In the genomic region with DNA sequence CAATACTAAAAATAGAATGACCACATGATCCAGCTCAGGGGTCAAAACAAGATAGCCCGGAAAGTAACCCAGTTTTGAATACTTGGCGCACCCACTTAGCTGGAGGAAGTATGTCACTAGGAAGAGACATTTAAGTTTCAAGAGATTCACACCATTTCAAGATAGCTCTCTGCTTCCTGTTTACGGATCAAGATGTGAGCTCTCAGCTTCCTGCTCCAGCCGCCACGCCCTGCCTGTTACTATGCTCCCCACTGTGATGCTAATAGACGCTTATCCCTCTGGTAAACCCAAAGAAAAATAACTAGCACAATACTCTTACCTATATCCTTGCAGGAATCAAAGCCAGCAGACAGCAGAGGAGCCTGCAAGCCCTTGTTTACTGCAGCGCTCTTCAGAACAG, we compare ENCODE assay signal across 41 mouse cellular contexts. TPM values are rescaled to one million over a fixed set of nuclear protein-coding genes. Genes with fewer than 3 reads are reported as not detected.
"Had no signal": no experiment of that assay in that cellular context is flagged by ENCODE, and none has a peak within 500 bp of the region (broad histone marks: within the 10 kb centered on the region; RNA-seq: fewer than 3 reads in every experiment).

No protein-coding gene starts in this region.

- H3K9me3 ChIP-seq: heart, embryonic 13.5 days; heart, embryonic 15.5 days; hindbrain, embryonic 10.5 days; hindbrain, embryonic 12.5 days; hindbrain, embryonic 13.5 days; hindbrain, embryonic 15.5 days; intestine, embryonic 15.5 days; kidney, embryonic 15.5 days had no signal

- H3K9ac ChIP-seq: heart, embryonic 12.5 days; heart, embryonic 13.5 days; heart, embryonic 15.5 days; hindbrain, embryonic 12.5 days; hindbrain, embryonic 13.5 days; hindbrain, embryonic 14.5 days; hindbrain, embryonic 15.5 days; intestine, embryonic 15.5 days; kidney, embryonic 15.5 days had no signal

- H3K4me3 ChIP-seq: heart, embryonic 12.5 days; heart, embryonic 13.5 days; heart, embryonic 15.5 days; hindbrain, embryonic 10.5 days; hindbrain, embryonic 12.5 days; hindbrain, embryonic 13.5 days; hindbrain, embryonic 15.5 days; intestine, embryonic 15.5 days; kidney, embryonic 15.5 days; layer of hippocampus, adult 2 months; left cerebral cortex, adult 2 months had no signal

- H3K27me3 ChIP-seq: heart, embryonic 12.5 days; heart, embryonic 13.5 days; heart, embryonic 15.5 days; hindbrain, embryonic 13.5 days; hindbrain, embryonic 15.5 days; intestine, embryonic 15.5 days; kidney, embryonic 15.5 days had no signal

- H3K36me3 ChIP-seq: heart, embryonic 12.5 days; heart, embryonic 13.5 days; heart, embryonic 15.5 days; hindbrain, embryonic 10.5 days; hindbrain, embryonic 12.5 days; hindbrain, embryonic 13.5 days; hindbrain, embryonic 15.5 days; intestine, embryonic 15.5 days; kidney, embryonic 15.5 days had no signal

- ATAC-seq: hindbrain, postnatal 0 days; inflammation-experienced regulatory T-cells, adult 6 months; intestine, embryonic 15.5 days; intestine, embryonic 16.5 days; intestine, postnatal 0 days had no signal

- H3K4me1 ChIP-seq: heart, embryonic 12.5 days; heart, embryonic 13.5 days; heart, embryonic 15.5 days; hindbrain, embryonic 10.5 days; hindbrain, embryonic 12.5 days; hindbrain, embryonic 13.5 days; hindbrain, embryonic 15.5 days; intestine, embryonic 15.5 days; kidney, embryonic 15.5 days had no signal

- H3K4me2 ChIP-seq: heart, embryonic 12.5 days; heart, embryonic 13.5 days; heart, embryonic 15.5 days; hindbrain, embryonic 12.5 days; hindbrain, embryonic 13.5 days; hindbrain, embryonic 14.5 days; hindbrain, embryonic 15.5 days; intestine, embryonic 15.5 days; kidney, embryonic 15.5 days had no signal

- DNase-seq: heart, postnatal 10 days; heart, postnatal 14 days; heart, postnatal 4 days; kidney, adult 11 months; kidney, adult 18-20 months; kidney, adult 2 months; kidney, adult 8-10 months; kidney, adult 9 months; kidney, postnatal 10 days; kidney, postnatal 14 days; kidney, postnatal 25 days; kidney, postnatal 36 days; kidney, postnatal 4 days; layer of hippocampus, adult 9-11 months; layer of hippocampus, postnatal 36 days had no signal

- H3K27ac ChIP-seq: heart, embryonic 13.5 days; heart, embryonic 15.5 days; hindbrain, embryonic 10.5 days; hindbrain, embryonic 12.5 days; hindbrain, embryonic 13.5 days; hindbrain, embryonic 14.5 days; hindbrain, embryonic 15.5 days; hindbrain, postnatal 0 days; intestine, embryonic 15.5 days; kidney, embryonic 15.5 days; kidney, postnatal 0 days; layer of hippocampus, adult 2 months; left cerebral cortex, adult 2 months had no signal

RNA-seq across cellular contexts. Expression of gene CK137956, which starts 57.2 kb away (rescaled TPM):
- total RNA-seq: heart, postnatal 10 days; heart, postnatal 14 days; heart, postnatal 25 days; heart, postnatal 4 days; hematopoietic stem cell, adult 5-6 weeks had no signal
- polyA plus RNA-seq: heart, embryonic 12.5 days; heart, embryonic 13.5 days; heart, embryonic 14.5 days; heart, embryonic 15.5 days; heart, embryonic 16.5 days; heart, postnatal 0 days; inflammation-experienced regulatory T-cells, adult 6 months; intestine, embryonic 14.5 days; intestine, embryonic 15.5 days; intestine, embryonic 16.5 days; intestine, postnatal 0 days; kidney, adult 2 months; kidney, embryonic 14.5 days; kidney, embryonic 15.5 days; kidney, embryonic 16.5 days; kidney, postnatal 0 days; large intestine, adult 2 months had no signal
